Mouse (Mus musculus) thymus, adult 2 months (tissue): Measurements from ENCODE around the gene Klhl41. TPM values are rescaled to one million over a fixed set of nuclear protein-coding genes. Genes with fewer than 3 reads are reported as not detected.
"Not testable (repeated sequence)": the region's sequence is repeated elsewhere in the genome, so short reads cannot be mapped to it uniquely, and the experiment has no call there.

Experiments used
- DNase-seq: peaks from one replicate; pipeline ENCODE4 v3.0.0; 2021
- H3K27ac ChIP-seq: fragments of 200-500 bp; 2 replicates; pipeline ENCODE4 v1.5.1; 2012; ENCODE audit warnings: low read length, control low read depth; ENCODE audit not compliant: control insufficient read depth, insufficient read depth
- H3K27me3 ChIP-seq: fragments of 200-500 bp; 2 replicates; pipeline ENCODE4 v1.6.1; 2012; ENCODE audit warnings: mild to moderate bottlenecking, low read length, moderate library complexity, mixed read lengths; ENCODE audit not compliant: control insufficient read depth, insufficient read depth
- H3K36me3 ChIP-seq: fragments of 200-500 bp; 2 replicates; pipeline ENCODE4 v1.6.1; 2012; ENCODE audit warnings: mild to moderate bottlenecking, low read length, moderate library complexity; ENCODE audit not compliant: control insufficient read depth, insufficient read depth
- H3K4me1 ChIP-seq: fragments of 200-500 bp; replicated peaks from 2 replicates; pipeline ENCODE4 v1.6.1; 2012; ENCODE audit warnings: low read length; ENCODE audit not compliant: control insufficient read depth, insufficient read depth
- H3K4me3 ChIP-seq: fragments of 200-500 bp; 2 replicates; pipeline ENCODE4 v1.5.1; 2012; ENCODE audit warnings: mild to moderate bottlenecking, low read length, control low read depth, moderate library complexity; ENCODE audit not compliant: control insufficient read depth, insufficient read depth
- CTCF ChIP-seq: fragments of 200-500 bp; IDR thresholded peaks from 2 replicates; pipeline ENCODE4 v1.5.1; 2012; ENCODE audit warnings: mild to moderate bottlenecking, control low read depth, low read length, moderate library complexity, borderline replicate concordance; ENCODE audit not compliant: control insufficient read depth, poor library complexity, insufficient read depth; ENCODE audit errors: extremely low read depth
- POLR2A ChIP-seq: fragments of 200-500 bp; IDR thresholded peaks from 2 replicates; pipeline ENCODE4 v1.6.1; 2012; ENCODE audit warnings: mild to moderate bottlenecking, low read length, control low read depth, moderate library complexity; ENCODE audit not compliant: control insufficient read depth, poor library complexity, insufficient read depth; ENCODE audit errors: extremely low read depth
- WGBS: fragments of 180-500 bp; shearing (Covaris S2); methylation state at CpG from one replicate; pipeline ENCODE4 v1.1.7; 2018; 5-methylcytosine and 5-hydroxymethylcytosine counted together
- polyA plus RNA-seq: library from polyadenylated mRNA; depleted of rRNA; stranded (reverse); fragments of >200 nt; gene quantifications from 2 replicates; pipeline ENCODE4 v1.2.3, GENCODE M21; 2012; rRNA removed

Gene Klhl41
- 0.43 TPM in 1 of 2 replicates, not detected in the other for polyA plus RNA-seq

DNA sequence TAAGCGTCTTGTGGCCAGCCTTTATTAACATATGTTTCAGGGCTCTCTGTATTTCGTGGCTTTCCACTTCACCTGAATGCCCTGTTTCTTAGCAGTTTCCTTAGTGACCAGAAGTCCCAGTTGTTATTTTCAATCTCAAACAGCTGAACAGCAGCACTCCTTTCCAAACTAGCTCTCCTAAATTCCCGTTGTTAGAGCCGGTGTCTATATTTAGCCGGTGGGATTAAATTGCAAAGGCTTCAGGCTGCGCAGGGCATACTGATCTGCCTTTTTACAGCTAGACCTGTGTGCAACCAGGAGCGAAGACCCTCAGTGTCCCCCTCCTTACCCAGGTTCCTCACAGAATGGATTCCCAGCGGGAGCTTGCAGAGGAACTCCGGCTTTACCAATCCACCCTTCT, at the start of gene Klhl41:
Gene Klhl41, plus strand, starts transcription at position 268 of the 400 bp plus-strand sequence.
- no peak for DNase-seq
- H3K4me1 ChIP-seq: no peaks in the 10 kb centered on the region
- no peaks in the 10 kb centered on the region for H3K27me3 ChIP-seq
- 92% methylated on average over 9 of the region's 9 CpGs for WGBS
- no peak within 1 kb of the TSS for H3K27ac ChIP-seq
- no peak for TF ChIP-seq POLR2A
- no peak for TF ChIP-seq CTCF
- H3K36me3 ChIP-seq: no peaks in the 10 kb centered on the region
- H3K4me3 ChIP-seq: no peak within 1 kb of the TSS

DNA sequence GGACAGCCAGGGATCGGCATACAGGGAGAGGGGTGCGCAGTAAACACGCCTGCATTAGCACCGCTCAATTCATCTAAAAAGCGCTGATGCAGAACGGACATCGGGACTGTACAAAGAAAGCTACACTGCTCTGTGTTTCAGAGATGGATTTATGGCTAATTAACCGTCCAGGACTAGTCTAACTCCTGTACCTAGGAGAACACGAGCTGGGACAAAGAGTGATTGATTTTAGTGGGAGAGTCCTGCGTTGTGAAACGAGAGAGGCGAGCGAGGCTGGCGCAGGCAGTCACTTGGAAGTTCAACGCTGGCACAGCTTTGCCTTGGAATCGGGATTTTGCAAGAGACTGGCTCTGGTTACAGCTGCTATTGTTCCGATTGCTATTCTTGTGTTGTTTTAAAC, 40.7 kb upstream of the Klhl41 start:
- H3K27ac ChIP-seq: no peak overlapping the region
- no peaks in the 10 kb centered on the region for H3K27me3 ChIP-seq
- H3K36me3 ChIP-seq: no peaks in the 10 kb centered on the region
- no peak for DNase-seq
- H3K4me3 ChIP-seq: no peak overlapping the region
- no peaks in the 10 kb centered on the region for H3K4me1 ChIP-seq
- TF ChIP-seq CTCF (no peak), POLR2A (no peak)
- 94% methylated on average over 17 of the region's 17 CpGs for WGBS

- WGBS: 93% methylated on average over 6 of the region's 6 CpGs
- DNase-seq: no peak
- Histone ChIP-seq H3K4me1 (no peaks in the 10 kb centered on the region), H3K4me3 (no peak overlapping the region), H3K36me3 (no peaks in the 10 kb centered on the region), H3K27ac (no peak overlapping the region), H3K27me3 (no peaks in the 10 kb centered on the region)
- TF ChIP-seq POLR2A: no peak
Measured at GRCm38 (mm10) chr2:69629914-69630313, 40.0 kb upstream of the Klhl41 start.

- no peaks in the 10 kb centered on the region for H3K27me3 ChIP-seq
- TF ChIP-seq POLR2A (no peak), CTCF (no peak)
- H3K27ac ChIP-seq: no peak overlapping the region
- WGBS: 91% methylated on average over 5 of the region's 5 CpGs
- H3K4me3 ChIP-seq: no peak overlapping the region
- DNase-seq: no peak
- H3K4me1 ChIP-seq: no peaks in the 10 kb centered on the region
- no peaks in the 10 kb centered on the region for H3K36me3 ChIP-seq
Measured at GRCm38 (mm10) chr2:69630792-69631191, 39.1 kb upstream of the Klhl41 start.

DNA sequence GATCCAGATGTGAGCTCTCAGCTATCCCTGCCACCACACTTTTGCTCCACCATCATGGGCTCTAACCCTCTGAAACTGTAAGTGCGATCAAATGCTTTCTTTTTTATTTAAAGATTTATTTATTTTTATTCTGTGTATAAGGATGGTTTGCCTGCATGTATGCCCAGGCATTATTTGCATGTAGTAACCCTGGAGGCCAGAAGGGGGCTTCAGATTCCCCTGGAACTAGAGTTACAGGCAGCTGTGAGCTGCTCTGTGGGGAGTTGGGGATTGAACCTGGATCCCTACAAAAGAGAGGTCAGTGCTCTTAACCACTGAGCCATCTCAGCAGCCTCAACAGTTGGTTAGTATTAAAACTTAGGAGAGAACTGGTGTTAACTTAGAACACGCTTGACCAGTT, 38.5 kb upstream of the Klhl41 start:
- no peaks in the 10 kb centered on the region for H3K27me3 ChIP-seq
- no peaks in the 10 kb centered on the region for H3K4me1 ChIP-seq
- TF ChIP-seq CTCF (no peak), POLR2A (no peak)
- H3K27ac ChIP-seq: no peak overlapping the region
- peak; percentile 47 for DNase-seq
- no peaks in the 10 kb centered on the region for H3K36me3 ChIP-seq
- no peak overlapping the region for H3K4me3 ChIP-seq
- 96% methylated on average over 2 of the region's 2 CpGs for WGBS

DNA sequence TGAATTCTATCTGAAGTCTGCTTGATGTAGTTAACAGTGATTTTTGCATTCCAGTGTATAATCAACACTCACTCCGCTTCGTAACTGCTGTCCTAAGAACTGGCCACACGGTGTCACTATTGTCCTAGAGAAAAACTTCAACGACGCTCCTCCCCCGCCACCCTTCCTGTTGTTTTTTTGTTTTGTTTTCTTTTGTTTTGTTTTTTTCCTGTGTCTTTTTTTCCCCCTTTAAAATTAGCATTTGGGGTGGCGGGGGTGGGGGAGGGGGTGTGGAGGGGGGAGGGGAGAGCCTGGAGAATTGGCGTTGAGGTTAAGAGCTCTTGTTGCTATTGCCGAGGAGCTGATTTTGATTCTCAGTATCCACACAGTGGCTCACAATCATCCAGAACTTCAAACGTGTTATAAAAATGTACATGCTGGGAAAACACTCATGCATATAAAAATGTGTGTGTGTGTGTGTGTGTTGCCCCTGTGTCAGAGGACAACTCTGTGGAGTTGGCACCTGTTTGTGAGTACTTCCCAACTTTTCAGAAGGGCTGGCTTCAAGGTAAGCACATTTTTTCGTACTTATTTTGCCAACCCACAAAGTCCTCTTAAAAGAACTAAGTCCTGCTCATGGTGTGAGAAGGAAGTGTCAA, 34.7 kb upstream of the Klhl41 start:
- no peaks in the 10 kb centered on the region for H3K36me3 ChIP-seq
- H3K4me3 ChIP-seq: no peak overlapping the region
- peak; percentile 46 for DNase-seq
- TF ChIP-seq CTCF: no peak
- TF ChIP-seq POLR2A: no peak
- WGBS: 4% methylated on average over 11 of the region's 11 CpGs
- no peaks in the 10 kb centered on the region for H3K27me3 ChIP-seq
- H3K27ac ChIP-seq: peak overlapping the region; percentile 38; the same call in 1 of the 2 replicates
- no peaks in the 10 kb centered on the region for H3K4me1 ChIP-seq

DNA sequence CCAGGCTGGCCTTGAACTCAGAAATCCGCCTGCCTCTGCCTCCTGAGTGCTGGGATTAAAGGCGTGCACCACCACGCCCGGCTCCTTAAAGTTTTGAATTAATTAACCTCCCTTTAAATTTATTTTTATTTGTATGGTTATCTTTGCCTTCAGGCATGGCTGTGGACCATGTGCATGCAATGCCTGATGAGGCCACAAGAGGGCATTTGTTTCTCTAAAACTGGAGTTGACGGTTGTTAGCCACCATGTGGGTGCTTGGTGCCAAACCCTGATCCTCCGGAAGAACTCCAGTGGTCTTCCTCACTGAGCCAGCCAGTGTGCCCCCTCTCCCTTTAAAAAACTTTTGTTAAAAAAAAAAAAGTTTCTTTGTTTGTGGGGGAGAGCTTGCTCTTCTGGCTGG, 34.1 kb upstream of the Klhl41 start:
- peak; percentile 74 for DNase-seq
- Histone ChIP-seq H3K27me3 (no peaks in the 10 kb centered on the region), H3K4me1 (no peaks in the 10 kb centered on the region), H3K4me3 (no peak overlapping the region), H3K27ac (no peak overlapping the region), H3K36me3 (no peaks in the 10 kb centered on the region)
- TF ChIP-seq POLR2A (no peak), CTCF (peak; percentile 53; the same call in 1 of the 2 replicates)
- WGBS: 78% methylated on average over 6 of the region's 6 CpGs

DNA sequence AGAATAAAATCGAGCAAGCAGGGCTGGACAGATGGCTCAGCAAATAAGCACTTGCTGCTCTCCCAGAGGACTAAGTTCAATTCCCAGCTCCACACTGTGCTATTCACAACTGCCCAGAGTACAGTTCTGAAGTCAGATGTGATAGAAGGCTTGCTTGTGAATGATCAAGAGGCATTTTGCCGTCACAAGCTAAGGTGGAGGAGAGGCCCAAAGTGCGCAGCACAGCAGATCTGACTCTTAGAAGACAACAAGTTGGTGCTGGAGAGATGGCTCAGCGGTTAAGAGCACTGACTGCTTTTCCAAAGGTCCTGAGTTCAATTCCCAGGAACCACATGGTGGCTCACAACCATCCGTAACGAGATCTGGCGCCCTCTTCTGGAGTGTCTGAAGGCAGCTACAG, 31.9 kb upstream of the Klhl41 start:
- H3K27ac ChIP-seq, H3K4me1 ChIP-seq, H3K4me3 ChIP-seq, H3K27me3 ChIP-seq, H3K36me3 ChIP-seq, DNase-seq: not testable (repeated sequence)
- WGBS: 87% methylated on average over 7 of the region's 7 CpGs
